Mouse (Mus musculus) hindlimb bud, embryonic 11.5 days (tissue): ENCODE results near the gene Wdr60.
A peak's percentile ranks its signal among the peaks of the same experiment; 100 is the strongest.

Experiments
- DNase-seq: peaks from one replicate; pipeline ENCODE4 v3.0.0-alpha.2; 2012; ENCODE audit warnings: low read depth, low spot score; ENCODE audit errors: extremely low spot score

The Wdr60 gene

DNA sequence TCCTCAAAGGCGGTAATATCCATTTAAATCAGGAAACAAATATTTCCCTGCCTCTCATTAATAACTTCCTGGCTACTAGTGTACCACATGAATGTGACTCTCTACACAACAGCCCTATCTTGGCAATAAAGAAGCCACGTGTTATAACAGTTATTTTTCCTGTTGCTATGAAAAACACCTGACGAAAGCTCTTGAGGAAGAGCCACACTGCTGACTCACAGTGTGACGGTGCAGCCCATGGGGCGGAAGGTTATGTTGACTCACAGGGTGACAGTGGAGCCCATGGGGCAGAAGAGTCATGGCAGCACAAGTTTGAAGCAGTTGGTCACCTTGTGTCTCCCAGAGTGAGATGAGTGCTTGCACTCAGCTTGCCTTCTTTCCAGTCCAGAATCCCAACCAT, 6.6 kb upstream of the Wdr60 start:
- DNase-seq: no peak

DNA sequence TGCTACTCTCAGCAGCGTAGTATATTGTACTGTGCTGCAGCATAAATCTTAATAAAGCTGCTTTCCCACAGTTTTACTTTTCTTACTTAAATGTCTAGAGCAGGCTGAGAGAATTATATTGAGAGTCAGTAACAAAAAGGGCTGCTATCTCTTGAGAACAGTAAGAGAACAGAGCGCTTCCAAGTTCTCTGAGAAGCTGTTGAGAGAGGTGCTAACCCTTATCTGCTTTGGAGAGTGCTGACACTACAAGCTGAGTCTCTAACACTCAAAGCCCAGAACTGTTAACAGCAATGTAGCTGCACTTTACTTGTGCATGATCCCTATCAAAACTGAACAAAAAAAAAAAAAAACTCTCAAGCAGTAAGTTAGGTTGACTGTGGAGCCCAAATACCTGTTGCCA, 2.5 kb upstream of the Wdr60 start:
- no peak for DNase-seq

DNA sequence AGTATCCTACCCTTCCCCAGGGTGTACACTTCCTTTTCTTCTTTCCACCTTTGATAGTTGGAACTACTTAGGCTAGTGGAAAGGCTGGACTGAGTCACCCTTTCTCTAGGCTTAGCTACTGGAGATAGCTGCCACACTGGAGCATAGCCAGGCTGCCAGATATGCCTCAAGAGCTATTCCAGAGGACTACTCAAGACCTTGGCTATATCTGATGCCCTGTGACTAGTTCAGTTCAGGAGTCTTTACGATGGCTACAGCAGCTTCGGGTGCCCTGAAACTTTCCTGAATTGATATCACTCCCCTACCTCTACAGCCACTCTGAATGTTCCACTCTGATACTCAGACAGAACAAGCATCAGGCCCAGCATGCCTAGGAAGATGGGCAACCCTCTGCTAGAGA, 1.9 kb upstream of the Wdr60 start:
- no peak for DNase-seq

DNA sequence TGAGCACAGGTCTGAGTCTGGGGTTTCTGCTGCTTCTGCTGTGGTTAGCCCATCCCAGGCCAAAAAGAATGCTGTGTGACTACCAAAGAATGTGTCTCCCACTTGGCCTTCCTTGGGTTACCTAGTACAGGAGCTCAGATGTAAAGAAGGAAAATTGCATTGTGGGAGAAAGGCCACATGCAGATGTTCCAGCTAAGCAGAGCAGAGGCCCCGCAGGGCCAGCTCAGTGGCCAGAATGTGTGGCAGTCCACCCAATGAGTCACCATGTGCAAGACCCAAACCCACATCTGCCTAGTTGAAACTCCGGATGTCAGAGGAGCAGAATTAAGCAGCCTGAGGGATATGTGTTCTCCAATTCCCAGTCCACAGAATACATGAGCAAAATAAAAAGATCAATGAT, 4.5 kb downstream of the Wdr60 start:
- DNase-seq: no peak

DNA sequence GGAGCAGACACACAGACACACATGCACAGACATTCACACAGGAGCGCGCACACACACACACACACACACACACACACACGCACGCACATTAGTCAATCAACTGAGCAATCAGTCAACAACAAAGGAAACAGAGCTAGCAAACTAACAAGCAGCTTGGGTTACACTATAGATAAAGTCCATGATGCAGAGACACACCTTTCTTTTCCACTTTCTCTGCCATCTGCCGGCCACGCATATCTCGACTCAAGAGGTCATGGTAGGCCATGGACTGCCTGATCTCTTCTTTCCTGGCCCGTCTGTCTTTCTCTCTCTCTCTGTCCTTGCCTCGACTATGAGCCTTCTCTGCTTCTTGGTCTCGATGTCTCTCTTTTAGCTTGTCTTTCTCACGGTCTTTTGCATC, 7.2 kb downstream of the Wdr60 start:
- no peak for DNase-seq

DNA sequence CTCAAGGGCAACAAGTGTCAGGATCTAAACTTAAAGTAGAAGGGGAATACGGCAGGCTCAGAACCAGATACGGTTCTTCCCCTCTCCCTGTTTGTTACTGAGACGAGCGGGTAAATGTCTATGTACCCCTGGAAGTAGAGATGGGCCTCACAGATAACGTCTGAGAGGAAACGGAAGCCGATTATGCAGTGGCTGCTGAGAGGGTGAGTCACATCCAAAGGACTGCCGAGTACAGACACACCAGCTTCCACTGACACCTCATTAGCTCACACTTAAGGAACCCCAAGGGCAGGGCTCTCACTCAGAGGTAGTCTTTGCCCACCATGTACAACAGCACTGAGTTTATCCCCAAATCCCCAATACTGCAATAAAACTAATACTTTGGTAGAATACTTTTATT, 8.2 kb downstream of the Wdr60 start:
- no peak for DNase-seq

DNA sequence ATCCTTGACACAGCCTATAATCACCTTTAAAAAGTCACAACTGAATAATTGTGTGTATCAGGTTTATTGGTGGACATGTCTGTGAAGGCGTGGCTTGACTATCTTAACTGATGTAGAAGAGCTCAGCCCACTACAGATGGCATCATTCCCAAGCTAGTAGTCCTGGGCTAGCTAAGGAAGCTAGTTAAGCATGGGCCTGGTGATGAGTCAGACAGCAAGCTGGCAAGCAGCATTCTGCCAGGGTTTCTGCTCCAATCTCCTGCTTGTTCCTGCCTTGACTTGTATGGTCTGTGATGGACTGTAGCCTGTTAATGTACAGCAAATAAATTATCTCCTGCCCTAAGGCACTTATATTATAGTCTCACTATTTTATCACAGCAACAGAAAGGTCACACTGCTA, 18.2 kb downstream of the Wdr60 start:
- DNase-seq: no peak

DNA sequence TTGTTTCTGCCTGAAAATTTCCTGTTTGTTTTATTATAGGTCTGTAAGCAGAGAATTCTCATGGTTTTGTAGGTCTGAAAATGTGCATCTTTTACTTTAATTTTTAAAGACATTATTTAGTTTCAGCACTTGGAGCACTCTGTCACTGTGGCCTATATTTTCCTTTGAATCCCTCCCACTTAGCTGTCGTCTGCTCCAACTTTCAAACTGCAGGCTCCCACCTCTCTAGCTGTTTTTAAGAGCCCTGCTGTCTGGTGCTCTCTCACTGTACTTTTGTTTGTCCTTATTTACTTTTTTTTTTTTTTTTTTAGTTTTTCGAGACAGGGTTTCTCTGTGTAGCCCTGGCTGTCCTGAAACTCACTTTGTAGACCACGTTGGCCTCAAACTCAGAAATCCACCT, 24.0 kb downstream of the Wdr60 start:
- DNase-seq: no peak

DNA sequence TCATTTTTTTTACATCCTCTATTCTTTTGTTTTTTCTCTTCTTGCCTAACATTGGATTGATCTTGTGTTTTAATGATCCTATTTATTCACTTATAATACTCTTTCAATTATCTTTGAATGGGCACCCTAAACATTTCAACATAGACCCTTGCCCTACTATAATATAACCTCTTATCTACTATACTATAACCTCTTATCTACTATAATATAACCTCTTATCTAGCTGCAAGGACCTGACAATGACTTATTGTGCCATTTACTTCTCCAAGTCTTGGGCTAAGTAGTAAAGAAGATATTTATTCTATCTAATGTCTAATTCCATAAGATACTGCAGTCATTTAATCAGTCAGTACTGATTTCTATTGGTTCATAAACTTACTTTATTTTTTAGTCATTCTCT, 24.5 kb downstream of the Wdr60 start:
- DNase-seq: no peak

DNA sequence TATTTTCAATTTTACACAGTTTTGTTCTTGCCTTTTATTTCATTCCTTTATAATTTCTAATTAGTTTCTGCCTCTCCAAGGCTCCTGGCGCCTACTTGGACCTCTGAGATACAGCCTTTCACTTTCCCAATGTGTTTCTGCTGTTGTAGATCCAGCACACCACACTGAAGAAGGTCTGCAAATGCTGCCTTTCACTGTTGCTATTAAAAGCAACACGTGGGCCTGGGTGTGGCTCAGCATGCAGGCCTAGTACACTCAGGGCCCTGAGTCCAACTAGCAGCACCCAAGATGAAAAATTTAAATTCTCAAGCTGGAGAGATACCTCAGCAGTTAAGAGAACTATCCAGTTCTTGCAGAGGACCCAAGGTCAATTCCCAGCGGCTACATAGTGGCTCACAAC, 26.2 kb downstream of the Wdr60 start:
- DNase-seq: no peak

DNA sequence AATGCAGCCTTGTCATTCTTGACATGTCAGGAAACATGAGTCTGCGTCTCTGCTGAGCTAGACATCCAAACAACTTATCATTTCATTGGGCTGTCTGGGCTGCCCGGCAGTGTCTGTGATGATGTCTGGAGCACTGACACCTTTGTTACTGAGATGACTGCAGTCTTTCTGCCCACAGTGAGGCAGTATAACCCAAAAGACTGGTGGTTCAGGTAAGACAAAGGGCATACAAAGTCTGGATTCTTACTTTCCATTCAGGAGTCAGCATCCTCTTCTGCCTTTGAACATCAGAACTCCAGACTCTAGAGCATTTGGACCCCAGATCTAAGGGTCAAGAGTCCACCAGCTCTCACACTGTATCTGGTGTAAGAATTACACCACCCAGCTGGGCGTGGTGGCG, 27.5 kb downstream of the Wdr60 start:
- DNase-seq: no peak

DNA sequence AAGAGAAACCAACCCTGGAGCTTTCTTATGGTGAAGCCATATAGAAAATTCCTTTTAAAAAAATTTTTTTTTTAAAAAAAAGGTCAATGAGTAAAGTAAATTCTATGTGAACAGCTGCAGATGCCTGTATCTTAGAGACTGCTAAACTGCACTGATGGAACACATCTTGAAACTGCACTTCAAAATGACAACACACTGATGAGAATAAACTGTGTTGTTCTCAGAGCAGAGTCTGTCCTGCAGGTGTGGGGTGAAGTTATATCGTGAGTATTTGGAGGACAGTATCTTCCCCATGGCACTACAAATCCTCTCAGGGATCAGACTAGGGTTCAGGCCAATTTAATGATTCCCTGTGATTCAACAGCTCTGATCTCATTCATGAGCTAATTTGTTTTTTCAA, 30.8 kb downstream of the Wdr60 start:
- DNase-seq: no peak

DNA sequence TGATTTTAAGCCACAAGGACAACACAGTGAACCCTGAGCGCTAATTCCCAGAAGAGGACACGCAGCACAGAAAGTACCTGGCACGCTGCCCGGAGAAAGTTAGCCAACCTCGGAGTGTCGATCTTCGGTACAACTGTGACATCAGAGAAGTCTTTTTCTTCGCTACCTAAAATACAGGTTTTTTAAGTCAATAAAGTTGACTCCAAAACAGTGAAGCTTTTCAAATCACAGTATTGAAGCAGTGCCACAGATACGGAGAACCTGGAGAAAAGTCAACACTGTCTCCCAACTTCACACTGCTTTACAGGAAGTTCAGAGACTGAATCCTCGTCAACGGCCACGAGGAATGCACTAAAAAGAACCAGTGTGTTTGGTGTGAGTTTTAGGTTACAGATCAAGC, 31.2 kb downstream of the Wdr60 start:
- no peak for DNase-seq

DNA sequence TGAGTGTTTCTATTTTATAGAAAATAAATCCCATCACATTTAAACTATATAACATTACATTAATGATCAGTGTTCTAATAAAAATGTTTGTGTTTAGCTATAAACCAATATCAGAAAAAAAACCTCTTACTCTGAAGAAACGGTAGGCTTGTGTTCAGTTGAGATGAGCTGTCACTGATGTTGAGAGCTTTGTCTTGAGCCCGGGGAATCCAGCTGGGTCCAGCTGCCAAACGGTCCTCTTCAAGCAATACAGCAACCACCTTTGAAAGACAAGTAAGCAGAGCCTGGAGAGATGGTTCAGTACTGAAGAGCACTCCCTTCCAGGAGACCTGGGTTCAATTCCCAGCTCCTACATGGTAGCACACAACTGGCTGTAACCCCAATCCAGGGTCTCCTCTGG, 33.4 kb downstream of the Wdr60 start:
- no peak for DNase-seq

DNA sequence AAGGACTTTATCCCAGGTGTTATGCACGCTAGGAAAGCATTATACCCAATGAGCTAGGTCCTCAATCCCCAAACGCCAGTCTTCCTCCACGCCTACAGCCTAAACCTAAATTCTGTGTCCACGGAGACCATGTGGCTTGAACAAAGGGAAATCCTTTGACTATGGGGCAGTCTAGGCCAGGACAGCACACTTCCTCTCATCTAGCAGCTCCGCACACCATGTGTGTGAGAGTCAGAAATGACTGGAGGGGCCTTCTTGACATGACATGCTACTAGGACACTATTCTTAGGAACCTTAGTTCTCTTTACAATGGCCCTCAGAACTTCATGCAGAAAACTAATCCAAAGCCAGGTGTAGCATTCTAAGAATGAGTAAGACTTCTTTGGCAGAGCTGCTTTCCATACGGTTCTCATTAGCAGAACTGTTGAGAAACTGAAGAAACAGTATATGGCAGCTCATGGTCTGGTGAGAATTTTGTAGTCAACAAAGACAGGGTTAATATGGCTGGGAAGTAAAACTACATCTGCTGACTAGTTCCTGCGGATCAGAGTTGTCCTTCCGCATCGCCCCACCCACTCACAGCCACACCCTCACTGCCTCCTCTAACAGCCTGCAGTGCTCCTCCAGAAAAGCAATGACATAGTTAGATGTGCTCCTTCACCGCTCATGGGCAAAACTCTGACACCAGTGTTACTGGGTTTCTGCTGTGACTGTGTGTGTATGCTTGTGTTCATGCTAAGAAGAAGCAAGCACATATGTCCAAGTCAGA, 36.3 kb downstream of the Wdr60 start:
- no peak for DNase-seq

DNA sequence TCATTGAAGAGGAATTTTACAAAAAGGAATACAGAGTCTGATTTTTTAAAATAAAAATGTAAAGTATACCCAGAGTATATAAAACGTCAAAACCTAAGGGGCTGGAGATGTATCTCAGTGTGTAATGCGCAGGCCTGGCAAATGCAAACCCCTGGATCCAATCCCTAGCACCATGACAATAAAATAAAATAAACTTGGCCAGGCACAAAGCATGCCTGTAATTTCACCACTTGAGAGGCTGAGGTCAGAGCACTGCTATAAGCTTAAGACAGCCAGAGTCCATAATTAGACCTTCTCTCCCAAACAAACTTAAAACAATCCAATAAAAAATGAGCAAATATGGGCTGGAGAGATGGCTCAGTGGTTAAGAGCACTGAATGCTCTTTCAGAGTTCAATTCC, 39.7 kb downstream of the Wdr60 start:
- DNase-seq: no peak

DNA sequence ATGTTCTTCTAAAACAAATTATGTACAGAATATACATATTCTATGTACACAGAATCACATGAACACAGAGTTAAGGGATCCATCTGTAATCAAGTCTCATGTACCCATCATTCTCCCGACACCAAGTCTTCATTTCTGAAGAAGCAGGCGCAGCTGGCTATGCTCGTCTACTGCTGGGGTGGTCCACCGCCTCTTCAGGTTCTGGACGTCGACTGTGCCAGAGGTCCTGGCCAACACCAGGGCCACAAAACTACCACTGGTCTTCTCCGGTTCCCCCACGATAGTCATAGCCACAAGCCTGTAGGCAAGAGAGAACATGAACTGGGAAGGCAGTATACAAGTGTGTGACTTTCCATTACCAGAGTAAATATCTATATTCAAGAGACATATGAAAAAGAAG, 55.3 kb downstream of the Wdr60 start:
- DNase-seq: no peak

DNA sequence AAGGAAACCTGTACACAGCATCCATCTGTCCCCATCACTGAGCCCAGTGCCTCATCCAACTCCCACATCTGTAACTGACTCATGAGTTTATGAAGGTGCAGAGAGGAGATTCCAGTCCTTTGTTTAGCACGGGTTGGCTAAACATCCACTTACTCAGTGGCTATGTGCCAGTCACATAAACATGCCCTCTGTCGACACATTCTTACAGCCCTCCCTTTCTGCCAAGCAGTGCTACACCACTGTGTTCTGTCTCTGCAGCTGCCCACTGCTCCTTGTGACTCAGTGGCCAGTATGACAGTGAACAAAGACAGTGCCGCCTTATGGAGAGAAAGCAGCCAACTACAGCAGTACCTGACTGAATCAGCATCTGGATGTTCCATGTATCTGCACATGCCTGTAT, 57.1 kb downstream of the Wdr60 start:
- no peak for DNase-seq

DNA sequence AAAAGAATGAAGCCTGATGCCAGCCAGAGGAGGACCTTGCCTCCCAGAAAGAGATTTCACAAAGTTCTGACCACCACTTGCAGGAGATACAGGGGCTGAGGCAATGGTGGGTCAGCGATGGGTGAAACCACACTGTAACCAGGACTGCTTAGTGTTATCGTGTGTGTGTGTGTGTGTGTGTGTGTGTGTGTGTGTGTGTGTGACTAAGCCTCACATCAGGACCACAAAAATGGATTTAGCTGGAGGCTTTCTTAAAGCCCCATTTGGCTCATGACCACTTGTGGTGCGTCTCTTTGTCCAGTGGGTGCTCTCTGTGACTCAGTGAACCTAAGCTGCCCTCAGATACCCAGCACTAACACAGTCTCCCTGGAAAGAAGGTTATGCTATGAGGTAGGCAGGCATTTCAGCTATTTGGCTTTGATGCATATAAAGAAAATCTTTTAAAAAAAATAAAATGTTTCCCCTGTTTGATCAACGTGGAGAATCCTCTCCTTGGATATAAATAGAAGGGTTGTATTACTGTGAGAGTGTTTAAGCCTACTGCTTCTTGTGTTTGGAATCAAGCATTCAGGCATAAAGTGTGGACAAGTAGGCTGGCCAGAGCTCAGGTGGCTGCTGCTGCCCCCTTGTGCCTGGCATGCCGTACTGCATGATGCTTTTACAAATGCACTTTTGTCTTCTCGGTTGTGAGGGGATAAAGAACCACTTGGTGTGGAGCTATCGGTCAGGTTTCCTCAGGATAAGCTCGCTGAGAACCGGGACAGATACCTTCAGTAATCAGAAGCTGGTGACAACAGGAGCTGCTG, 60.4 kb downstream of the Wdr60 start:
- peak; percentile 1 for DNase-seq

DNA sequence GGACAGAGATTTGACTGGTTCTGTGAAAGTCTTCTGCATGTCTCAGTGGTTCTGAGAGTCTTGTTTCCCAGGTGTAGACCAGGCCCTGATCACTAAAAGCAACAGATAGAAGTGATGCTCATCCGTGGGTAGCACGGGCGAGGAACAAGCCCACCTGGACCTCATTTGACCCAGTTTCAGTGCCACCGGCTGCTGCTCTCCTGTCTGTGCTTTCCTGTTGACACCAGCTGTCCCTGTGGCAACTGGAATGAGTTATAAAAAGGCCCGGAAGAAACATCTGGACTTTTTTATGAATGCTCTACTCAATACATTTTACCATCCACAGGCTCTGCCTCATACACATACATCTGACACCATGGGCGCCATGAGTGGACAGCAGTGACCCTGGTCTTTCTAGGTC, 64.0 kb downstream of the Wdr60 start:
- DNase-seq: no peak

DNA sequence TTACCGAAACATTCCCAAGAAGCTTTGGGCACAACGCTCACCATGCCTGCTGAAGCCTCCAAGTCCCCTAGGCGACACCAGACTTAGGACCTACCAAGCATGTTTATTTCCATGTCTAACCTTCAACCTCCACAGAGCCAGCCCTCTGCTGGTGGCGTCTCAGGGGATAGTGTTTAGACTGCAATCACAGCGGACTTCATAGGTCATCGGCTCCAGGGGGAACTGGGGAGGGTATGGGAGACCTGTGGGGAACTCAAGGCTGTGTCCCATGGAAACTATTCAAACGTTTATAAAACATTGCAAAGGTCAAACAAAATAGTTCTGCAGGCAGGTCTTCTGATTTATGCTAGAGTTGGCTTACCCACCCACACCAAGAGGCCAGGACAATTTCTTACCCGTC, 66.6 kb downstream of the Wdr60 start:
- DNase-seq: no peak

DNA sequence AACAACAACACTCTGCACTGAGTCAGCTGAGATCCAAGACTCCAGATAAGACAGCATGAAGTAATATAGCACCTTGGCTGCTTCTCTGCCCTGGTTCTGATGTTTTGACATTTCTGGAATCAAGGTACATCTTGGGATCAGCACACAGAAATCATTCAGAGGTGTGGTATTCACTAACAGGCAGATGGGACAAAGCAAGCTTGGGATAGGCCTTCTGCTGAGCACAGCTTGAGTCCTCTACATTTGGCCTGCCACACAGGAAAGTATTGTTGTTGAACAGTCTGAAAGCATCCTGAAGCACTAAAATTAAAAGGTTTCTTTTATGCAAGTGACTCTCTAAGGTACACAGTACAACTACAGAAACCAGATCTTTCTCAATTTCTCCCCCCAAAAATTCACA, 68.2 kb downstream of the Wdr60 start:
- DNase-seq: no peak

DNA sequence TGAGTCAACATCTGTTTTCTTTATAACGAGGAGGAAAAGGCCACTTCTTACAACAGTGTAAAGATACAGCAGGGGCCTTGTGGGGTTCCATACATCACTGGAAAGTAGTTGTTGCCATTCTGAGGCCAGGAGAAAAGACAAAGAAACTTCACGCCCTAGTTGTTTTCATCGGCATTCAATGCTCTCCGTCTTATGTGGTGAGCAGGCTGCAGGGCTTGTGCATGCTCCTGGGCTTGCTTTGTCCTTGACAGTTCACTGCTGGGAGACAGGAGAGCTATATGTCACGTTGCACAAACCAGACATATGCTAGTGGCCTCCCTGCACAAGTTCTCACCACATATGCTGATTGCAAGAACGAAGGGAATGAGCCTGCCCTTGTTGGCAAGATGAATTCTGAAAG, 68.9 kb downstream of the Wdr60 start:
- no peak for DNase-seq
